Mouse (Mus musculus) ovary, adult 18-20 months (tissue): ENCODE measurements around the gene Gria1.

Experiments used
- DNase-seq: peaks from one replicate; pipeline ENCODE4 v3.0.0; 2022; ENCODE audit warnings: low spot score, mixed read lengths

Gria1 gene

GRCm38 (mm10) chr11:57174165-57174564 is 163.0 kb downstream of the Gria1 start:
- no peak for DNase-seq

- DNase-seq = no peak
Measured at GRCm38 (mm10) chr11:57176552-57176951, 165.4 kb downstream of the Gria1 start.

DNA sequence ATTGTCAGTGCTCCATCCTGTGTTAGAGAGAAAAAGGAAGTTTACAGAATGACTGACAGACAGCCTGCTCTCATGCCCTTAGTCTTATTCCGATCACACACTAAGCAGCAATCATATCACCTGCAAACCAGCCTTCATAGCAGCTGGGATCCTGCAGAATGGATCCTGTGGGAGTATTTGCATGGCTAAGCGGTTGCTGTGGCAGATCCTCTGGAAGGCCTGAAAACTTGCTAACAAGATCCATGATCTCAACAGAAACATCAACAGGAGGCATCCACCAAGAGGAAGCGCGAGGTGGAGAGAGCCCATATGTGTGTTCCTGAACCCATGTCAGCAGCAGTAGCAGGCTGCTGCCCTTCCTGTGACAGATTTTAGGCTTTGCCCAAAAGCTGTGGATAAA is 173.0 kb downstream of the Gria1 start:
- DNase-seq = no peak

- no peak for DNase-seq
Measured at GRCm38 (mm10) chr11:57185110-57185509, 173.9 kb downstream of the Gria1 start.

GRCm38 (mm10) chr11:57189391-57189790 is 178.2 kb downstream of the Gria1 start:
- DNase-seq = no peak

GRCm38 (mm10) chr11:57194746-57195145 is 183.6 kb downstream of the Gria1 start:
- no peak for DNase-seq

DNA sequence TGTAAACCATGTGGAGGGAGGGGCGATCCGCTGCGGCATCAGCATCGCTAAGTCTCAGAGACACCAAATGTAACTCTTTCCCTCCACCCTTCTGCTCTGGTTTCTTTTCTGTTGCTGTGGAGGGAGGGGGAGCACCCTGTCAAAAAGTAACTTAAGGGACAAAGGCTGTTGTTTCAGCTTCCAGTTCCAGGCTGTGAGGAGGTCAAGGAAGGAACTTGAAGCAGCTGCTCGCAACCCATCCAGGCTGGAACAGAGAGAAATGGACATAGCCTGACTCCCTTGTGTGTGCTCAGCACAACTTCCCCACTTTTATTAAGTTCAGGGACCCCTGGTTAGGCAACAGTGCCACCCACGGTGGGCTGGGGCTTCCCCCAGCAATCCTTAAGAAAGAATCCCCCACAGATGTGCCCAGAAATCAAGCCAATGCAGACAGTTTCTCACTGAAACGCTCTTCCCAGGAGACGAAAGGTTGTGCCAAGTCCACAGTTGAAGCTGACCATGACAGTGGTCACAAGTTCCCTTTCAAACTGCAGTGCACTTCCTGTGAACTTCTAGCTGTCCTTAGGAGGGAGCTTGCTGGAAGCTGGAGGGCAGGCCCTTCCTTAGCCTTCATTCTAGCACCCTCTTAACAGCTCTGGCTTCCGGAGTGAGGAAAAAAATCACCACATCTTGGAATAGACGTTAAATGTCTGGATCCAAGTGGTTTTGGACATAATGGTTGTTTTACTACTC is 190.2 kb downstream of the Gria1 start:
- no peak for DNase-seq

- no peak for DNase-seq
Measured at GRCm38 (mm10) chr11:57204371-57204770, 193.2 kb downstream of the Gria1 start.

DNA sequence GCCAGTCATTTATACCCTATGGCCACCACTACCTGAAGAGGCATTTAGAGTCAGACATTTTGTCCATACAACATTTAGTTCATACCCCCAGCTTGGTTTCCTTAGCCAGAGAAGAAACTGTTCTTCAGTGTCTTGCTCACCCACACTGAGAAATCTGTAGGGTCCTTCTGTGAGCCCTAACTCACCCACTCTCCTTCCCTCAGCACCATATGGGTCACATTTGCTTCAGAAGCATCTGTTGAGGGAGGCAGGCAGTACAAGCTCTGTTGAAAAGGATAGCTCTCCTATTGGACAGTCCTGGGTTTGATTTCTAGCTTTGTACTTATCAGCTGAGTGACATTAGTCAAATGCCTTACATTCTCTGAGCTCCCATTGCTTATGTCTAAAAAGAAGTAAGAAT is 196.1 kb downstream of the Gria1 start:
- no peak for DNase-seq

GRCm38 (mm10) chr11:57214079-57214478 is 202.9 kb downstream of the Gria1 start:
- DNase-seq = no peak

DNA sequence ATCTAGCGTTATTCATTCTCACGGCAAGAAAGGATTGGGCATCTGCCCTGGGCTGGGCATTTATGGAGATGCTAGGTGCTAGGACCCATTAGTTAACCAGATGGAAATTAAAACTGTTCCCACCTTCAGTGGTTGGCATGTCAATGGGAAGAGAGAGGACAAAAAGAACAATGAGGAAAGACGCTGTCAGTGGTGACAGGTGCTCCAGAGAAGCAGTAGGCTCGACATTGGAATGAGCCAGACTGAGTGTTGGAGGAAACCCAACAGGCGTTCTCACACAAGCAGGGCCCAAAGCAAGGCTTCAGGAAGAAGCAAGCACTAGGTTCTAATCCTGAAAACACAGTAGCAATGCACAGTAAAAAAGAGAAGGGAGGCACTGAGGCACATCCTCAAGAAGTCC is 203.4 kb downstream of the Gria1 start:
- no peak for DNase-seq

DNA sequence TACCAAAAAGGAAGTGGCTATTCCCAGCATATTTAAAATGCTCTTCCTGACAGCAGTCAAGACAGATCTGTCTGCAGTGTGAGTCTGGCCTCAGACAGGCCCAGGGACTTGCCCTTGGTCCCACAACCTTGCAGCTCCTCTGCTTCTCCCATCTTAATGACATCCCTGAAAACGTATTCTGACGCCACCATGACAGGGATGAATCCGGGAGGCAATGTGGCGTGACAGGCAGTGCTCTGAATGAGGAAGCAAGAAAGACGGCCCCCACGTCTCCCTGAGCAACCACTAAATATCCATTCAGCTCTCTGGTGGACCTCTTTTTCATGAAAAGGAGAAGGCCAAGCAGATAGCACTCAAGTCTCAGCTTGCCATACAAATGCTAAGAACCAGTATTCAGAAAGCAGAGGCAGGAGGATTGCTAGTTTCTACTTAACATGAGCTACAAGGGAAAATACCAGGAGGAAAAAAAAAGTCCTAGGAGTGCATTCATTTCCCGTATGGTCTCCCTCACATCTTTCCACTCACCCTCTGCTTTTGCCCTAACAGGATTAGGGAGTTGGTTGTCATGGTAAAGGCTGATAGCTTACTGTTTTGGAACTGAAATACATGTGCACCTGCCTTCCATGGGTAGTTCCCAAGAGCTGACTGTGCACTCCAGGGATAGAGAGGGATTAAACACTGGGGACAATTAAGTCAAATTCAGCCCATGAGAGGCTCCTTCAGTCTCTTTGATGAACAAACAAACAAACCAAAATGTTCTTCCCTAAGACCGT is 211.8 kb downstream of the Gria1 start:
- no peak for DNase-seq

- no peak for DNase-seq
Measured at GRCm38 (mm10) chr11:57235446-57235845, 224.3 kb downstream of the Gria1 start.

DNA sequence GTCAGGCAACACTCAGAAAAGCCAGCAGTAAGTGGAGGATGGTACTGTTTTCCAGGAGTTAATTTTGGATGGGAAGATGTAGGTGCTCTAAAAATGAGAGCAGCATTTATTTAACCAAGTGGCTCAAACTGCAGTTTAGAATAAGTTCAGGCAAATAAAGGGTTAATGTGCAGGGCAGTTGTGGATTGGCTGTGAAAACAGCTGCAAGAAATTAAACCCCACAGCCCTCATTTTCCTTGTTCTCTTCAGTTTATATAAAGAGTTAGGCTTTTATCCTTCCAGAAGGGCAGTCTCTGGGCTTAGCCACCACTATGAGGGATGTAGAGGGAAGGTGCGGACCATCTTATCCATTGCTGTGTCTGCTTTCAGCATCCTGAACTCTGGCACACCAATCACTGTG is 225.2 kb downstream of the Gria1 start:
- no peak for DNase-seq

- DNase-seq = no peak
Measured at GRCm38 (mm10) chr11:57239758-57240157, 228.6 kb downstream of the Gria1 start.

DNA sequence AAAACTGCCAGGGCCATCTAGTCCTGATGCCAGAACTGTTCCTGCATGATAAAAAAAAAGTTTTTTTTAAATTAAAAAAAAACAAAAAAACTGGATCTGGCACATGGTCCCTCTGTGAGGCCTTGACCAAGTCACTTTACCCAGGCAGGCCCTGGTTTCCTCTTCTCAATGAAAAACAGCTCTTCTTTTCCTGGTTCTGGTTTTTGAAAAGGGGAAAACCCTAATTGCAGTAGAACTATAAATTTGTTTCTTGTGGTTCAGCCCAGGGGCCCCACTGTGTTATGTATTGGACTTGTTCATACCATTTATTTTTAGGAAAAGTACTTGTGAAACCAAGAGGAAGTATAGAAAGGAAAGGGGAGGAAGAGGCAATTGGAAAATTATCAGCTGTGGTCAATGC is 232.6 kb downstream of the Gria1 start:
- DNase-seq = no peak

DNA sequence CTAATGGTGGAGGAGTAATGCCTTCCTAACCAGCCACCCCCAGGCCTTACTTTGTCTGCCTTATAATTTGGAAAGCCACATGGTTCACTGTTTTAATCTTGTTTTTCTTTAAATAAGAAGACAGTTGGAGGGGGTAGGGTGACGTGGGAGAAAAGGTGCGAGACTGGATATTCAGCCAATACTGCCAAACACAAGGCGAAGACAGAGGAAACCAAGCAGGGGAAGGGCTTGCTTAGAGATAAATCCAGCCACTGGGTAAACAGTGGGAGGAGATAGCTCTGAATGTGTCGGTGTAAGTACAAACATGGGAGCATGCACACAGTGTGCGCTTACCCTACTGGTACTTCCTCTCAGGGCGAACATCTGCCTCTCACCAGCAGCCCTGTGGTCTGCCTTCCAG is 233.4 kb downstream of the Gria1 start:
- DNase-seq = no peak

- DNase-seq = no peak
Measured at GRCm38 (mm10) chr11:57248870-57249269, 237.7 kb downstream of the Gria1 start.

GRCm38 (mm10) chr11:57250129-57250528 is 238.9 kb downstream of the Gria1 start:
- DNase-seq = no peak

- DNase-seq = no peak
Measured at GRCm38 (mm10) chr11:57271687-57272086, 260.5 kb downstream of the Gria1 start.

DNA sequence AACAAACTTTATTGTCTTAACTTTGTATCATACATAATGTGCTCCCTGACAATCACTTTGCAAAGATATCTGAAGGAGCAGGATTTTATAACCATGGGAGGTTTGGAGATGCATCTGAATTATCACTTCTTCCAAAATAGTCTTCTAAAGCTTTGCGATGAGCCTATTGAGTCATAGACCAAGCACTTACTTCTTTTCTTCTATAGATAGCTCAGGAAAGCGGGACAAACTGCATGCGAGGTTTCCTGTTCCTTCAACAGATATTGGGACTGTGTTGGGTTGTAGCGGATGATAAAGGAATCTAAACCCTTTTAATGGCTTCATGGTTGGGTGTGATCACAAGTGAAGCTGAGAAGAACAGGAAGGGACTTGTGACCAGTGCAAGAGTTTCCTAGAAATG is 263.5 kb downstream of the Gria1 start:
- DNase-seq = no peak

DNA sequence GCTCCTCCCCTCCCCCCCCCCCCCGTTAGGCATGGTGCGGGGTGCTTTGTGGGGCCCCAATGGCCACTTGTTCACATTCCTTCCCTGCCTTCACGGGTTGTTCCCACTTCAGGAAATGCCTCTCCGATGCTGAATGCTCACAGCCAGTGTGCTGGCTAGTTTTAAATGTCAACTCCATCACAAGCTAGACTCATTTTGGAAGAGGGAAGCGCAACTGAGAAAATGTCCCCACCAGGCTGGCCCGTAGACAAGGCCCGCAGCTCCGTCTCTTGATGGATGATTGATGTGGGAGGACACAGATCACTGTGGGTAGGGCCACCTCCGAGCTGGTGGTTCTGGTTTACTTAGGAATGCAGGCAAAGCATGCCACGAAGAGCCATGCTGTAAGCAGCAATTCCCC is 266.9 kb downstream of the Gria1 start:
- DNase-seq = no peak

- DNase-seq = no peak
Measured at GRCm38 (mm10) chr11:57286119-57286518, 274.9 kb downstream of the Gria1 start.

- DNase-seq = no peak
Measured at GRCm38 (mm10) chr11:57297376-57297775, 286.2 kb downstream of the Gria1 start.
